ENCODE assay signal across 8 mouse cellular contexts in the genomic region with DNA sequence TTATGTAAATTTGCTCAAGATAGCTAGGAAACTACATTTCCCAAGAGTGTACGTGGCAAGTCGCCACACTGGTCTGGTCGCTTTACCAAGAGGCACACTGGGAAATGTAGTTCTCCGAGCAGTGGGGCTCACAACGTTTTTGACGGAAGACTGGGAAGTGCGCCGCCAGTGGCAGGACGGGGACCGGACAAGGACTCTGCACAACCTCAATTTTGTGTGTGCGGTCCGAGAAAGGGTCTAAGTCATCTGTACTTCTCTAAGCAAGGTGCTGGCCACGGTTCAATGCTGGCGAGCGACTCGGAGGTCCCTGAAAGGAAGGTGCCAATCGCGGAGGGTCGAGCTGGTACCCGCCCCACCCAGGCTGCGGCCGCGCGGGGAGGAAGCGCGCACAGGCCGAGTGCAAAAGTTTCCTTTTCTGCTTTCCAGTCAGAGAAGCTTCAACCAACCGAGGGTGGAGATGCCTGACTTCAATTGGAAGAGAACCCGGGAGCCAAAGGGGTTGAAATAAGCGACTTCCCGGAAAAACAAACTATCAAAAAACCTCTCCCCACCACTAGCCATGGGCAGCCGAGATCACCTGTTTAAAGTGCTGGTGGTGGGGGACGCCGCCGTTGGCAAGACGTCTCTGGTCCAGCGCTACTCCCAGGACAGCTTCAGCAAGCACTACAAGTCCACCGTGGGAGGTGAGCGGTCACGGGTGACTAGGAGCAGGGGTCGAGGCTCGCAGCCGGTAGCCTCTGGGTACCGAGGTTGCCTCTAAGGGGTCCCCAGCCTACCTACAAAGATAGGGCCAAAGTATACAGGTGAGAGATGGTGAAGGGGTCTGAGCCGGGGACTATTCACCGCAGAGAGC. TPM values are rescaled to one million over a fixed set of nuclear protein-coding genes. Genes with fewer than 3 reads are reported as not detected.
A peak's percentile ranks its signal among the peaks of the same experiment; 100 is the strongest.
DNase-seq lines count a peak whose midpoint lies in the region; ATAC-seq and TF ChIP-seq lines count a peak whose summit lies in the region.

A gene (plus strand): TSS at position 132 of the 853 bp plus-strand sequence.

- TF ChIP-seq CTCF in cortical plate, adult 2 months (IDR thresholded peaks at IDR 0.05; ENCODE audit: extremely low read depth, insufficient read depth, low read length) = peak; percentile 73

- no peak for TF ChIP-seq POLR2A in cortical plate, adult 2 months (IDR thresholded peaks at IDR 0.05; ENCODE audit: extremely low read depth, insufficient read depth, low read length)

- peak; percentile 89 to 90 for DNase-seq in gastrocnemius, adult 8-10 months (ENCODE audit: low spot score in 2 of 2)
- peak; percentile 80 for DNase-seq in hindlimb bud, embryonic 11.5 days (ENCODE audit: extremely low spot score, low read depth, low spot score)
- DNase-seq in left cerebral cortex, adult 8-10 months (ENCODE audit: low spot score in 2 of 2) = peak; percentile 72 to 84
- peak; percentile 95 to 96 for DNase-seq in right cerebral cortex, postnatal 10 days (ENCODE audit: low spot score in 2 of 2)
- DNase-seq in urinary bladder, postnatal 25 days (ENCODE audit: low spot score) = peak; percentile 88

- H3K27ac ChIP-seq in cortical plate, adult 2 months (ENCODE audit: insufficient read depth, low read length) = no peak within 1 kb of the TSS

- peak; percentile 99 for ATAC-seq in activated CD4-positive, CD25-positive, alpha-beta regulatory T cell, adult 4 months

- H3K27me3 ChIP-seq in megakaryocyte, embryonic 14.5 days (replicated peaks) = peaks cover 8% of the 10 kb centered on the region

- peak within 1 kb of the TSS; percentile 46 for H3K4me3 ChIP-seq in cortical plate, adult 2 months (ENCODE audit: insufficient read depth, low read length)
- H3K4me3 ChIP-seq in megakaryocyte, embryonic 14.5 days (replicated peaks) = peak within 1 kb of the TSS; percentile 97

- H3K9me3 ChIP-seq in megakaryocyte, embryonic 14.5 days = no peaks in the 10 kb centered on the region

- peaks cover 25% of the 10 kb centered on the region for H3K36me3 ChIP-seq in megakaryocyte, embryonic 14.5 days (replicated peaks; ENCODE audit: low read length)

- H3K4me1 ChIP-seq in cortical plate, adult 2 months (ENCODE audit: control insufficient read depth, insufficient read depth, low read length) = no peaks in the 10 kb centered on the region
- H3K4me1 ChIP-seq in megakaryocyte, embryonic 14.5 days = peaks cover 26% of the 10 kb centered on the region

RNA-seq across cellular contexts. Expression of the gene that starts here (rescaled TPM):
- polyA plus RNA-seq in activated CD4-positive, CD25-positive, alpha-beta regulatory T cell, adult 4 months (2017; shearing (Covaris generic)) = 10 to 100 TPM; 45.6 to 48.2 TPM
- 9.3 and 10.2 TPM in 2 replicates for polyA plus RNA-seq in cortical plate, adult 2 months (2012; rRNA removed)
- 1 to 10 TPM; 4.8 to 5.2 (median 4.9) TPM for total RNA-seq in gastrocnemius, adult 8-10 months (2022)
- total RNA-seq in left cerebral cortex, adult 8-10 months (2022) = 1 to 10 TPM; 4.7 to 6.7 (median 6.1) TPM
- 8.8 TPM in 1 of 2 replicates, not detected in the other for polyA plus RNA-seq in megakaryocyte, embryonic 14.5 days (2012; ENCODE audit: insufficient read depth, low replicate concordance)
